In the genomic region with DNA sequence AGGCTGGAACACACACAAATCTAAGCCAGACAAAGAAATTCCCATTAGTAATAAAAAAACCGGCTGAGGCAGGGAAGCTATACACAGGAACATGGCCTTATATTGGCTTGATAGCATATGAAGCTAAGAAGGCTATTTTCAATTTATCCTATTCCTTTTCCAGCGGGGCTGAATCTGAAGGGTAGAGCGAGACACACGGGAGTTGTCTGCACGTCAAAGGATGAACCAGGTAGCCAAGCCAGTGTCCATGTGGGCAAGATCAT, we compare ENCODE assay signal across 21 mouse cellular contexts.
DNase-seq lines count a peak whose midpoint lies in the region; ATAC-seq and TF ChIP-seq lines count a peak whose summit lies in the region.
"Had no signal": no experiment of that assay in that cellular context is flagged by ENCODE, and none has a peak within 500 bp of the region (broad histone marks: within the 10 kb centered on the region; RNA-seq: fewer than 3 reads in every experiment).

No protein-coding gene starts in this region.

- 0 out of 2 replicates have a peak overlapping the region, but pooled peaks have one; percentile 46 for H3K27ac ChIP-seq in hindbrain, embryonic 12.5 days
- no peak overlapping the region for H3K27ac ChIP-seq in hindbrain, embryonic 11.5 days (ENCODE audit: low read depth, low read length)
- no peak overlapping the region for H3K27ac ChIP-seq in neural tube, embryonic 12.5 days
- H3K27ac ChIP-seq in hindbrain, postnatal 0 days: no peak overlapping the region
- peak overlapping the region; percentile 73 for H3K27ac ChIP-seq in neural tube, embryonic 15.5 days (replicated peaks)
- H3K27ac ChIP-seq: heart, embryonic 15.5 days; intestine, embryonic 15.5 days; limb, embryonic 12.5 days; stomach, postnatal 0 days had no signal

- no peaks in the 10 kb centered on the region for H3K36me3 ChIP-seq in hindbrain, embryonic 12.5 days
- H3K36me3 ChIP-seq in hindbrain, embryonic 11.5 days (ENCODE audit: control insufficient read depth, insufficient read depth, low read length): no peaks in the 10 kb centered on the region
- H3K36me3 ChIP-seq in neural tube, embryonic 12.5 days: no peaks in the 10 kb centered on the region
- no peaks in the 10 kb centered on the region for H3K36me3 ChIP-seq in hindbrain, postnatal 0 days (ENCODE audit: insufficient read depth, low read length)
- H3K36me3 ChIP-seq in neural tube, embryonic 15.5 days: no peaks in the 10 kb centered on the region
- H3K36me3 ChIP-seq: heart, embryonic 15.5 days; intestine, embryonic 15.5 days; limb, embryonic 12.5 days had no signal

- no peaks in the 10 kb centered on the region for H3K9me3 ChIP-seq in hindbrain, embryonic 12.5 days (replicated peaks)
- H3K9me3 ChIP-seq in hindbrain, embryonic 11.5 days (ENCODE audit: control insufficient read depth, low read length): no peaks in the 10 kb centered on the region
- H3K9me3 ChIP-seq in neural tube, embryonic 12.5 days: no peaks in the 10 kb centered on the region
- no peaks in the 10 kb centered on the region for H3K9me3 ChIP-seq in hindbrain, postnatal 0 days (ENCODE audit: low read length)
- H3K9me3 ChIP-seq in neural tube, embryonic 15.5 days (replicated peaks): no peaks in the 10 kb centered on the region
- H3K9me3 ChIP-seq: heart, embryonic 15.5 days; intestine, embryonic 15.5 days; limb, embryonic 12.5 days had no signal

- DNase-seq in hindbrain, embryonic 11.5 days (ENCODE audit: low spot score): no peak
- DNase-seq in neural tube, embryonic 10.5 days (ENCODE audit: extremely low spot score, low spot score): no peak
- peak; percentile 8 for DNase-seq in hindbrain, postnatal 0 days (ENCODE audit: low spot score)
- no peak for DNase-seq in spleen, postnatal 36 days (ENCODE audit: low spot score in 2 of 2)
- no peak for DNase-seq in spleen, postnatal 14 days (ENCODE audit: low spot score in 2 of 2)
- DNase-seq: adrenal gland, postnatal 36 days; cerebellum, adult 11-12 months; cerebellum, postnatal 10 days; heart, postnatal 36 days; liver, postnatal 0 days; lung, postnatal 14 days; thymus, adult 2 months had no signal

- H3K9ac ChIP-seq in hindbrain, embryonic 12.5 days: no peak overlapping the region
- H3K9ac ChIP-seq in hindbrain, embryonic 11.5 days (ENCODE audit: low read depth, low read length): no peak overlapping the region
- H3K9ac ChIP-seq in neural tube, embryonic 12.5 days: no peak overlapping the region
- no peak overlapping the region for H3K9ac ChIP-seq in hindbrain, postnatal 0 days (replicated peaks; ENCODE audit: low read length)
- no peak overlapping the region for H3K9ac ChIP-seq in neural tube, embryonic 15.5 days (replicated peaks)
- H3K9ac ChIP-seq: heart, embryonic 15.5 days; intestine, embryonic 15.5 days; limb, embryonic 12.5 days; liver, postnatal 0 days had no signal

- no peak overlapping the region for H3K4me3 ChIP-seq in hindbrain, embryonic 12.5 days
- no peak overlapping the region for H3K4me3 ChIP-seq in hindbrain, embryonic 11.5 days (ENCODE audit: low read depth, low read length)
- no peak overlapping the region for H3K4me3 ChIP-seq in neural tube, embryonic 12.5 days
- H3K4me3 ChIP-seq in hindbrain, postnatal 0 days (ENCODE audit: low read length): no peak overlapping the region
- no peak overlapping the region for H3K4me3 ChIP-seq in neural tube, embryonic 15.5 days (replicated peaks)
- H3K4me3 ChIP-seq: heart, embryonic 15.5 days; intestine, embryonic 15.5 days; limb, embryonic 12.5 days had no signal

- peak; percentile 80 for ATAC-seq in hindbrain, embryonic 12.5 days (ENCODE audit: low FRiP score)
- ATAC-seq in hindbrain, embryonic 11.5 days (ENCODE audit: low FRiP score): no peak
- ATAC-seq in neural tube, embryonic 12.5 days (ENCODE audit: low FRiP score, low read depth): peak; percentile 77
- 0 out of 2 replicates have a peak, but pooled peaks have one; percentile 24 for ATAC-seq in hindbrain, postnatal 0 days
- ATAC-seq in neural tube, embryonic 15.5 days (ENCODE audit: low FRiP score): peak; percentile 86
- ATAC-seq: CD4-positive, CD25-positive, alpha-beta regulatory T cell, adult 4 months; intestine, embryonic 15.5 days; liver, postnatal 0 days had no signal

- H3K27me3 ChIP-seq in hindbrain, embryonic 12.5 days: no peaks in the 10 kb centered on the region
- H3K27me3 ChIP-seq in hindbrain, embryonic 11.5 days (ENCODE audit: control insufficient read depth, insufficient read depth, low read length): no peaks in the 10 kb centered on the region
- H3K27me3 ChIP-seq in neural tube, embryonic 12.5 days (replicated peaks): no peaks in the 10 kb centered on the region
- H3K27me3 ChIP-seq in hindbrain, postnatal 0 days (ENCODE audit: insufficient read depth, low read length): no peaks in the 10 kb centered on the region
- no peaks in the 10 kb centered on the region for H3K27me3 ChIP-seq in neural tube, embryonic 15.5 days (replicated peaks)
- H3K27me3 ChIP-seq: heart, embryonic 15.5 days; intestine, embryonic 15.5 days; limb, embryonic 12.5 days had no signal

- peaks cover 4% of the 10 kb centered on the region; the same call in 1 of the 2 replicates for H3K4me1 ChIP-seq in hindbrain, embryonic 12.5 days
- no peaks in the 10 kb centered on the region for H3K4me1 ChIP-seq in hindbrain, embryonic 11.5 days (replicated peaks; ENCODE audit: control insufficient read depth, insufficient read depth, low read length)
- H3K4me1 ChIP-seq in neural tube, embryonic 12.5 days: no peaks in the 10 kb centered on the region
- H3K4me1 ChIP-seq in hindbrain, postnatal 0 days (ENCODE audit: insufficient read depth, low read length): no peaks in the 10 kb centered on the region
- peaks cover 15% of the 10 kb centered on the region for H3K4me1 ChIP-seq in neural tube, embryonic 15.5 days
- H3K4me1 ChIP-seq: heart, embryonic 15.5 days; intestine, embryonic 15.5 days; limb, embryonic 12.5 days had no signal

- WGBS in hindbrain, embryonic 12.5 days: 61% methylated on average over 5 of the region's 5 CpGs
- 78% methylated on average over 5 of the region's 5 CpGs for WGBS in hindbrain, embryonic 11.5 days
- 71% methylated on average over 5 of the region's 5 CpGs for WGBS in neural tube, embryonic 12.5 days
- WGBS in hindbrain, postnatal 0 days: 52% methylated on average over 5 of the region's 5 CpGs
- 28% methylated on average over 5 of the region's 5 CpGs for WGBS in neural tube, embryonic 15.5 days

- no peak overlapping the region for H3K4me2 ChIP-seq in hindbrain, embryonic 12.5 days (replicated peaks)
- H3K4me2 ChIP-seq in hindbrain, embryonic 11.5 days (replicated peaks; ENCODE audit: low read depth, low read length): no peak overlapping the region
- H3K4me2 ChIP-seq in neural tube, embryonic 12.5 days (replicated peaks): no peak overlapping the region
- no peak overlapping the region for H3K4me2 ChIP-seq in hindbrain, postnatal 0 days (ENCODE audit: low read depth, low read length)
- 0 out of 2 replicates have a peak overlapping the region, but pooled peaks have one; percentile 13 for H3K4me2 ChIP-seq in neural tube, embryonic 15.5 days
- H3K4me2 ChIP-seq: heart, embryonic 15.5 days; intestine, embryonic 15.5 days; limb, embryonic 12.5 days; liver, embryonic 11.5 days had no signal

- no peak for TF ChIP-seq CTCF in hindbrain, postnatal 0 days (IDR thresholded peaks at IDR 0.05; ENCODE audit: low read depth)

Comparison
In these comparisons a context has a peak if more than half of its experiments do, and no peak if none do; other contexts are left out.
1. H3K27ac ChIP-seq: peak in hindbrain, embryonic 12.5 days (single experiment) and neural tube, embryonic 15.5 days (single experiment); none in hindbrain, embryonic 11.5 days (single experiment), neural tube, embryonic 12.5 days (single experiment) and hindbrain, postnatal 0 days (single experiment).